Mouse (Mus musculus): Measurements from ENCODE around the gene Etl4. TPM values are rescaled to one million over a fixed set of nuclear protein-coding genes. Genes with fewer than 3 reads are reported as not detected.

Etl4 gene
- polyA plus RNA-seq, 1 experiment from 2014 or later = 38.0 TPM

GRCm38 (mm10) chr2:20642818-20643217 is 733.2 kb downstream of the Etl4 start:
- Histone ChIP-seq H3K4me2 (ENCODE audit: low read length) (no peak overlapping the region), H3K9me3 (replicated peaks; ENCODE audit: low read length) (no peaks in the 10 kb centered on the region), H3K27ac (no peak overlapping the region), H3K9ac (ENCODE audit: low read depth, low read length) (no peak overlapping the region), H3K4me3 (replicated peaks; ENCODE audit: low read depth, low read length) (no peak overlapping the region), H3K27me3 (ENCODE audit: insufficient read depth, low read length) (no peaks in the 10 kb centered on the region), H3K36me3 (ENCODE audit: insufficient read depth, low read length) (no peaks in the 10 kb centered on the region), H3K4me1 (replicated peaks; ENCODE audit: insufficient read depth, low read length) (no peaks in the 10 kb centered on the region)
- no peak for TF ChIP-seq CTCF (IDR thresholded peaks at IDR 0.05; ENCODE audit: low read depth)
- ATAC-seq (replicated peaks; ENCODE audit: low FRiP score, low read depth) (no peak; the same call in 1 of the 2 replicates), DNase-seq (ENCODE audit: low spot score) (no peak)
- 56% methylated on average over 9 of the region's 9 CpGs for WGBS

DNA sequence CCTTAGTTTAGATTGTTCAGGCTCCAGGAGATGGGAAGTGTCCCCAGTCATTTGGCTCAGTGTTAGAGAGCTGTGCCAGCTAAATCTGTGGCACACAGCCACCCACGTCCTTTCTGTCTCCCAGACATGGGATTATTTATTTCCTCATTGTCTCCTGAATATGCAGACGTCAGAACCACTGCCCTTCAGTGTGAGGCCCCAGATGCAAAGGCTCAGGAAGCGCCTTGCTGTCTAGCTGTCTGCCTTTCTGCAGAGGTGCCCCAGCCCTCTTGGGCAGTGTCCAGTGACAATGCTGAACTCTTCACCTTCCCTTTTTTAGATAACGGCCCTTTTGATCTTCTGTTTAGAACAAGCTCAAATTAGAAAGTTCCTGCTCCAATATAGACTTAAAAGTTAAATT is 740.2 kb downstream of the Etl4 start:
- no peaks in the 10 kb centered on the region for H3K36me3 ChIP-seq (ENCODE audit: insufficient read depth, low read length)
- ATAC-seq (replicated peaks; ENCODE audit: low FRiP score, low read depth) = peak; percentile 66
- no peak overlapping the region for H3K27ac ChIP-seq
- no peaks in the 10 kb centered on the region for H3K27me3 ChIP-seq (ENCODE audit: insufficient read depth, low read length)
- peak; percentile 58 for DNase-seq (ENCODE audit: low spot score)
- 18% methylated on average over 4 of the region's 4 CpGs for WGBS
- H3K9ac ChIP-seq (ENCODE audit: low read depth, low read length) = no peak overlapping the region
- H3K4me1 ChIP-seq (replicated peaks; ENCODE audit: insufficient read depth, low read length) = 0 out of 2 replicates have a peak, but pooled peaks cover 4% of the 10 kb centered on the region
- no peak for TF ChIP-seq CTCF (IDR thresholded peaks at IDR 0.05; ENCODE audit: low read depth)
- no peak overlapping the region for H3K4me2 ChIP-seq (ENCODE audit: low read length)
- no peaks in the 10 kb centered on the region for H3K9me3 ChIP-seq (replicated peaks; ENCODE audit: low read length)
- H3K4me3 ChIP-seq (replicated peaks; ENCODE audit: low read depth, low read length) = no peak overlapping the region

DNA sequence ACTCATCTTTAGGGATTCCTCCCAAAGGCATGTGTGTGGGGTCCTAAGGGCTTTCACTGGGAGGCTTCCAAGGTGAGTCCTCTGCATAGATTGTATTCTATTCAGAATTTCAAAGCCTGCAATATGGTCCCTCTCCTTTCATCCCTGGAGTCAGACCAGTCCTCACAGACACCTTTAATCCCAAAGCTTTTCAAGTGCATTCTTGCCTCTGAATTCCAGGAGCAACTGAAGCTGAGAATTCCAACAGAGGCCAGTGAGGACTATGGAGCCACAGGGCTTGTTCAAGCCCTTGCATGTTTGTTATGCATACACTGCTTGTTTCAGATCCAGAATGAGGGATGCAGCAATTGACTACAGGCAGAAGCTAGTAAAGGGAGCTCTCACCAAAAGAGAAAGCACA is 743.5 kb downstream of the Etl4 start:
- no peak overlapping the region for H3K27ac ChIP-seq
- ATAC-seq (replicated peaks; ENCODE audit: low FRiP score, low read depth) (no peak), DNase-seq (ENCODE audit: low spot score) (no peak)
- H3K4me3 ChIP-seq (replicated peaks; ENCODE audit: low read depth, low read length) = no peak overlapping the region
- no peak overlapping the region for H3K4me2 ChIP-seq (ENCODE audit: low read length)
- H3K4me1 ChIP-seq (replicated peaks; ENCODE audit: insufficient read depth, low read length) = peaks cover 8% of the 10 kb centered on the region; the same call in 1 of the 2 replicates
- H3K27me3 ChIP-seq (ENCODE audit: insufficient read depth, low read length) = no peaks in the 10 kb centered on the region
- no peaks in the 10 kb centered on the region for H3K9me3 ChIP-seq (replicated peaks; ENCODE audit: low read length)
- no peaks in the 10 kb centered on the region for H3K36me3 ChIP-seq (ENCODE audit: insufficient read depth, low read length)
- no peak overlapping the region for H3K9ac ChIP-seq (ENCODE audit: low read depth, low read length)
- TF ChIP-seq CTCF (IDR thresholded peaks at IDR 0.05; ENCODE audit: low read depth) = no peak

- H3K36me3 ChIP-seq (ENCODE audit: insufficient read depth, low read length) = no peaks in the 10 kb centered on the region
- H3K27me3 ChIP-seq (ENCODE audit: insufficient read depth, low read length) = no peaks in the 10 kb centered on the region
- no peak overlapping the region for H3K4me2 ChIP-seq (ENCODE audit: low read length)
- ATAC-seq (replicated peaks; ENCODE audit: low FRiP score, low read depth) (no peak), DNase-seq (ENCODE audit: low spot score) (peak; percentile 56)
- 33% methylated on average over 8 of the region's 8 CpGs for WGBS
- no peak overlapping the region for H3K9ac ChIP-seq (ENCODE audit: low read depth, low read length)
- no peak for TF ChIP-seq CTCF (IDR thresholded peaks at IDR 0.05; ENCODE audit: low read depth)
- peaks cover 8% of the 10 kb centered on the region; the same call in 1 of the 2 replicates for H3K4me1 ChIP-seq (replicated peaks; ENCODE audit: insufficient read depth, low read length)
- H3K27ac ChIP-seq = no peak overlapping the region
- no peaks in the 10 kb centered on the region for H3K9me3 ChIP-seq (replicated peaks; ENCODE audit: low read length)
- no peak overlapping the region for H3K4me3 ChIP-seq (replicated peaks; ENCODE audit: low read depth, low read length)
Measured at GRCm38 (mm10) chr2:20654058-20654457, 744.5 kb downstream of the Etl4 start.

- WGBS = 47% methylated on average over 9 of the region's 9 CpGs
- H3K4me1 ChIP-seq (replicated peaks; ENCODE audit: insufficient read depth, low read length) = peaks cover 8% of the 10 kb centered on the region; the same call in 1 of the 2 replicates
- H3K27me3 ChIP-seq (ENCODE audit: insufficient read depth, low read length) = no peaks in the 10 kb centered on the region
- H3K9me3 ChIP-seq (replicated peaks; ENCODE audit: low read length) = no peaks in the 10 kb centered on the region
- H3K36me3 ChIP-seq (ENCODE audit: insufficient read depth, low read length) = no peaks in the 10 kb centered on the region
- no peak overlapping the region for H3K4me3 ChIP-seq (replicated peaks; ENCODE audit: low read depth, low read length)
- ATAC-seq (replicated peaks; ENCODE audit: low FRiP score, low read depth) = no peak
- H3K27ac ChIP-seq = no peak overlapping the region
- TF ChIP-seq CTCF (IDR thresholded peaks at IDR 0.05; ENCODE audit: low read depth) = no peak
- H3K4me2 ChIP-seq (ENCODE audit: low read length) = no peak overlapping the region
- no peak overlapping the region for H3K9ac ChIP-seq (ENCODE audit: low read depth, low read length)
- peak; percentile 21 for DNase-seq (ENCODE audit: low spot score)
Measured at GRCm38 (mm10) chr2:20654598-20655340, 745.2 kb downstream of the Etl4 start.

DNA sequence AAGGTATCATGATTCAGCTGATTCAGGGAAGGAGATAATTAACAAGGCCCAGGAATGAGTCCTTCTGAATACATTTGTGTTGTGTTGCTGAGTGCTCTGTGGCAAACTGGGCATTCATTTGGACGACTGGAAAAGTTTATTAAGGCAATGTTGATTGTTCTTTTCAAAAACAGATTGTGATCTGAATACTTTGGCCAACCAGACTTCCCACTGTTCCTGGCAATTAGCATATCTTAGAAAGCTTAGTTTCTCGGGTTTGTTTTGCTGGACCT is 745.7 kb downstream of the Etl4 start:
- WGBS = 24% methylated on average over 2 of the region's 2 CpGs
- DNase-seq (ENCODE audit: low spot score) (no peak), ATAC-seq (replicated peaks; ENCODE audit: low FRiP score, low read depth) (no peak)
- H3K4me1 ChIP-seq (replicated peaks; ENCODE audit: insufficient read depth, low read length) = peaks cover 8% of the 10 kb centered on the region; the same call in 1 of the 2 replicates
- no peak for TF ChIP-seq CTCF (IDR thresholded peaks at IDR 0.05; ENCODE audit: low read depth)
- H3K27ac ChIP-seq = no peak overlapping the region
- H3K4me3 ChIP-seq (replicated peaks; ENCODE audit: low read depth, low read length) = no peak overlapping the region
- H3K9ac ChIP-seq (ENCODE audit: low read depth, low read length) = no peak overlapping the region
- no peaks in the 10 kb centered on the region for H3K36me3 ChIP-seq (ENCODE audit: insufficient read depth, low read length)
- H3K27me3 ChIP-seq (ENCODE audit: insufficient read depth, low read length) = no peaks in the 10 kb centered on the region
- no peaks in the 10 kb centered on the region for H3K9me3 ChIP-seq (replicated peaks; ENCODE audit: low read length)
- H3K4me2 ChIP-seq (ENCODE audit: low read length) = no peak overlapping the region

GRCm38 (mm10) chr2:20657856-20658255 is 748.3 kb downstream of the Etl4 start:
- H3K27me3 ChIP-seq (ENCODE audit: insufficient read depth, low read length) = no peaks in the 10 kb centered on the region
- DNase-seq (ENCODE audit: low spot score) (no peak), ATAC-seq (replicated peaks; ENCODE audit: low FRiP score, low read depth) (no peak)
- no peaks in the 10 kb centered on the region for H3K9me3 ChIP-seq (replicated peaks; ENCODE audit: low read length)
- H3K27ac ChIP-seq = no peak overlapping the region
- H3K4me1 ChIP-seq (replicated peaks; ENCODE audit: insufficient read depth, low read length) = peaks cover 8% of the 10 kb centered on the region; the same call in 1 of the 2 replicates
- no peaks in the 10 kb centered on the region for H3K36me3 ChIP-seq (ENCODE audit: insufficient read depth, low read length)
- WGBS = 72% methylated on average over 3 of the region's 3 CpGs
- no peak overlapping the region for H3K4me2 ChIP-seq (ENCODE audit: low read length)
- no peak for TF ChIP-seq CTCF (IDR thresholded peaks at IDR 0.05; ENCODE audit: low read depth)
- H3K4me3 ChIP-seq (replicated peaks; ENCODE audit: low read depth, low read length) = no peak overlapping the region
- no peak overlapping the region for H3K9ac ChIP-seq (ENCODE audit: low read depth, low read length)
